Mouse (Mus musculus) gastrocnemius, adult 2 months (tissue): ENCODE results near the gene Tnks2. TPM values are rescaled to one million over a fixed set of nuclear protein-coding genes. Genes with fewer than 3 reads are reported as not detected.

Experiments
- DNase-seq: peaks from one replicate; pipeline ENCODE4 v3.0.0; 2022
- H3K27ac ChIP-seq: fragments of 200-600 bp; 2 replicates; pipeline ENCODE4 v1.8.1; 2022; ENCODE audit warnings: mild to moderate bottlenecking
- H3K4me3 ChIP-seq: fragments of 200-600 bp; 2 replicates; pipeline ENCODE4 v1.8.1; 2022; ENCODE audit warnings: mild to moderate bottlenecking, moderate library complexity
- CTCF ChIP-seq: fragments of 200-600 bp; IDR thresholded peaks from 2 replicates; pipeline ENCODE4 v1.8.1; 2022; ENCODE audit warnings: antibody characterized with exemption, mild to moderate bottlenecking, moderate library complexity
- intact Hi-C: fragments of 180-260 bp; cut with DNase I; formaldehyde crosslinking; loops from one replicate; pipeline ENCODE4 v1.15.1; 2025
- total RNA-seq, 2 experiments: library from RNA; stranded (reverse); gene quantifications; 2 replicates each; pipeline ENCODE4 v1.2.3; 2021

Gene Tnks2
- total RNA-seq, 2 experiments from 2014 or later, result 106 to 127 TPM

DNA sequence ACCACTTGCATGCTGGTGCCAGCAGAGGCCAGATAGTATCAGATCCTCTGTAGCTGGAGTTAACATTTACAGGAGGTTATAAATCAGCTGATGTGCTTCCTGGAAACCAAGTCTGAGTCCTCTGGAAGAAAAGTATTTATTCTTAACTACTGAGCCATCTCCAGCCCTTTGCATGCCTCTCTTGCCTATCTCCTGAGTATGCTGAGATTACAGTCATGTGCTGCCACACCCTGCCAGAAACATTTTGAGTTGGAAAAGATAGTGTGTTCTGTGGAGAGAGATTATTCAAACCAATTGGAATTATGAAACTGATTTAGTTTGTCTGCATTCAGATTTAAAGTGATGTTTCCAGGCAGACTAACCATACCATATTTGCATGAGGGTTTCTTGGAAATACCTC, 43.3 kb downstream of the Tnks2 start:
- no peak for DNase-seq
- intact Hi-C loops, result no loop called here
- no peak for TF ChIP-seq CTCF
- Histone ChIP-seq H3K27ac (no peak overlapping the region), H3K4me3 (no peak overlapping the region)

GRCm38 (mm10) chr19:36878743-36879495, 44.9 kb downstream of the Tnks2 start:
- intact Hi-C loops, result no loop called here

GRCm38 (mm10) chr19:36883119-36883518, 49.1 kb downstream of the Tnks2 start:
- H3K27ac ChIP-seq, result no peak overlapping the region
- peak; percentile 32 for DNase-seq
- intact Hi-C loops, result loop anchor here (5.0 kb wide), 1 partner anchor 36 kb away; no protein-coding TSS in a partner anchor
- H3K4me3 ChIP-seq, result no peak overlapping the region
- peak; percentile 57 for TF ChIP-seq CTCF

More at GRCm38 (mm10) chr19:36878743-36879495, 44.9 kb downstream of the Tnks2 start:
- H3K27ac ChIP-seq, result no peak overlapping the region
- no peak for TF ChIP-seq CTCF
- no peak for DNase-seq
- no peak overlapping the region for H3K4me3 ChIP-seq

DNA sequence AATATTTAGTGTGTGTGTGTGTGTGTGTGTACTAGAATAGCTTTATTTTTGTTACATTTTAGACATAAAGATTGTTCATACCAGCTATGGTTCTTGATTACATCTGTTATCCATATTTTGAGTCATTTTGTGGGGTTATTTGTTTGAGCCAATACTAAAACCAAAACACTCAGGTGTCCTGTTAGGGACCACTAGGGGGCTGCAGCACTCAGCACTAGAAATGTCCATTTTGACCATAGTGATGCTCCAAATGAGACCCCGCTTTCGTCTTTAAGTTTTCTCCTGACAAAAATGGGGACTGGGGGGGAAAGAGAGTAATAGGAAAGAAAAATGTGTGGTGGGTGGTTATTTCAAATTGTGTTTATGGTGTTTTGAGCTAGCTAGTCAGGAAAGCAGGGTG, 52.3 kb downstream of the Tnks2 start:
- intact Hi-C loops, result no loop called here
- Histone ChIP-seq H3K27ac (no peak overlapping the region), H3K4me3 (no peak overlapping the region)
- TF ChIP-seq CTCF, result peak; percentile 49
- no peak for DNase-seq

DNA sequence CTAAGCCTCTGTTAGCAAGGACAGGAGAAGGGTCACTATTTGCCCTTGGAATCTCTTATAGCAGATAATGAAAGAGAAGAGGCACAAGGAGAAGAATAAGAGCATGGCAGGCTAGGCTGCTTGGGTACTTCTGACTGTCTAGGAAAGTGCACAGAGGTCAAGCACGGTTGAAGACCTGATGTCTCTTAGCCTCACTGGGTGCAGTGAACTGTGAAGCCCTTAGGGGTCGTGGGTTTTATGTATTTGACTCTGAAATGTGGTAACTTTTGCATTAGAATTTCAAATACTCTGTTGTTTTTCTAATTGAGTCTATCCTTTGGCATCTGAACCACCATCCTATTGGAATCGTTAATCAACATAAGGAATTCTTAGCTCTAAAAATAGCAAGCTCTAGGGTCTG, 53.7 kb downstream of the Tnks2 start:
- intact Hi-C loops, result no loop called here
- H3K27ac ChIP-seq, result no peak overlapping the region
- no peak for DNase-seq
- no peak for TF ChIP-seq CTCF
- H3K4me3 ChIP-seq, result no peak overlapping the region

- DNase-seq, result peak; percentile 42
- Histone ChIP-seq H3K4me3 (no peak overlapping the region), H3K27ac (peak overlapping the region; percentile 46)
- no peak for TF ChIP-seq CTCF
- intact Hi-C loops, result loop anchor here (5.0 kb wide), 1 partner anchor 54 kb away; no protein-coding TSS in a partner anchor
These were observed 57.7 kb downstream of the Tnks2 start for GRCm38 (mm10) chr19:36891746-36892145.

DNA sequence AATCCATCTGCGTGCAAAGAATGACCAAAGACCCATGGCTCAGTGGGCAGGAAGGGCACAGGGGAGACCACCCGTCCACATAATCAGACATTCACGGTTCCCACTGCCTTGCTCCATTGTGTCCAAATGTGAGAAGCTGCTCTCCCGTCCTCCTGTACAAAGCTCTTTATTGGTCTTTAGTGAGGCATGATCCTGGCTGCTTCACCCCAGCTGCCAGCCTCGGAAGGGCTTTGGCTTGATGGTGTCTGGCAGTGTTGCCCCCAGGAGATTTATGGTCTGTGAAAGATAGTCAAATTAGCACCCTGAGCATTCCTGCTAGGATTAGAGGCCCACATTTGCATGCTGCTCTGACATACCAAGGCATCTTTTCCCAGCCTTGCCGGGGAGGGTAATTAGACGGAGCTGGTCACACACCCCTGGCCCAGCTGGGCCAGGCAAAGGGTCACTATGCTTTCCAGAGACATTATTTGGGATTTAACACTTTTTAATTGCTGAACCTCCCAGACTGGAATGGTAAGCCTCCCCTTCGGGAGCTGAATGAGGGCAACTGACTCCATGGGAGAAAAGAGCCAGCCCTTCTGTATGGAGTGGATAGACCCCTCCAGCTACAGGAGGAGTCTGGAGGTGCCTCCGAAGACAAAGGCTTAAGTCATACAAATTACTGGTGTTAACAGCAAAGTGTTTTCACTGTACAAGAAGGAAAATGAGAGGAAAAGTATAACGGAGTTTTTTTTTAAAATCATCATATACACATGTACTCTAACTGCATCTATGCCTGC, 62.9 kb downstream of the Tnks2 start:
- no peak overlapping the region for H3K4me3 ChIP-seq
- intact Hi-C loops, result loop anchor here (1.0 kb wide), 1 partner anchor 25 kb away; no protein-coding TSS in a partner anchor
- DNase-seq, result no peak
- H3K27ac ChIP-seq, result no peak overlapping the region
- no peak for TF ChIP-seq CTCF

DNA sequence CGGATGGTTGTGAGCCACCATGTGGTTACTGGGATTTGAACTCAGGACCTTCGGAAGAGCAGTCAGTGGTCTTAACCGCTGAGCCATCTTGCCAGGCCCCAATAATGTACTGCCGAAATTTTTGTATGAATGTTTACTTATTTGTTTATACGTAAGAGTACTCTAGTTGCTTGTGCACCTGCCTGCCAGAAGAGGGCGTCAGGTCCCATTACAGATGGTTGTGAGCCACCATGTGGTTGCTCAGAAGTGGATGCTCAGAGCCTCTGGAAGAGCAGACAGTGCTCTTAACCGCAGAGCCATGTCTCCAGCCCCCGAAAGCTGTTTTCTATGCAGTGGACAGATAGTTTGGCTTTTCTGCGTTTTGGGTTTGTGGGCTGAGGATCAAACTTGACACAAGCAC, 63.7 kb downstream of the Tnks2 start:
- DNase-seq, result no peak
- intact Hi-C loops, result loop anchor here (1.0 kb wide), 1 partner anchor 25 kb away; no protein-coding TSS in a partner anchor
- Histone ChIP-seq H3K4me3 (no peak overlapping the region), H3K27ac (no peak overlapping the region)
- TF ChIP-seq CTCF, result peak; percentile 64

DNA sequence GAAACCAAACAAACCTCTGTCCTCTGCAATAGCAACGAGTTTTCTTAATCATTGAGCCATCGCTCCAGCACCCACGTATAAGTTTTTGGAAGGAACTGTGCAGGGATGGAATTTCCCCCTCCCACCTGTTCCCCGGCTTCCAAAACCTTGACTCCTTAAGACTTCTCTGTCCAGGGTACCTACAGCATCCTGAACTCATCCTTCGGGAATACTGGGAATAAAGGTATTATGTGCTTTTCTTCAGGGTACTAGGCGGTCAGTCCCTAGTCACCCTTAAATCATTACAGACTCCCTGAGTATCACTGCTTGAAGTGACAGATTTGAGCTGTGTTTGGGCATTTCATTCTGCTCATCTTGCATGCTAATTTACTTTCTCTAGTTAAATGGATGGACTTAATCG, 69.3 kb downstream of the Tnks2 start:
- no peak overlapping the region for H3K4me3 ChIP-seq
- no peak for DNase-seq
- H3K27ac ChIP-seq, result no peak overlapping the region
- no peak for TF ChIP-seq CTCF
- intact Hi-C loops, result no loop called here

DNA sequence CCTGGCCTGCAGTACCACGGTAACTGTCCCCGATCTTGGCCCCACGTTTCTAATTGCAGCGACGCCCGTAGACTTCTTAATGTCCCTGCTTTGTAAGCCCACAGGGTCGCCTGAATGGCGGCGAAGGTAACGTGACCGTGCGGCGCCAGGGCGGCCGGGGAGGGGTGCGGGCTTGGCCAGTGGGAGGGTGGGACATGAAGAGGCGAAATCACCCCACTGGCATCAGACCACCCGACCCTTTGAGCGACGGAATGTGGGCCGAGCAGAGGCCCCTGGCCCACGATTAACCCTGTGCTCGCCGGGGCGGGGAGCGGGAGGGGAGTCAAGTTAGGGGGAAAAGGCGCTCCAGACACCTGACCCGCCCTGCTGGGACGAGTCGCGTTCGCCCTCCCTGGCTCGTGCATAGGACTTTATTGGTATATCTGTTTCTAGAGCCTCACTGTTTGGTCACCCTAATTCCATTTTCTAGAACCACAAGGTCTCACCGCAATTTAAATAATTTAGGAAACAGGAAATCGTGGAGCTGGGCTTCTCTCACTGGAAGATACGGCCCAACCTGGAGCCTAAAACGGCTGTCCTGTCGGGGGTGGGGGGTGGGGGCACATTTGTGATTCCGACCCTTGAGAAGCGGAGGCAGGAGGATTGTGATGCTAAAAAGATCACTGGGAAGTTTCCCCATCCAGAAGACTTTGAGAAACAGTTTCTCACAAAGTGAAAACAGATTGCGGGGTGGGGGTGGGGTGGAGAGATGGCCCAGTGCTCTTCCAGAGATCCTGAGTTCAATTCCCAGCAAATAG, 70.4 kb downstream of the Tnks2 start:
- intact Hi-C loops, result no loop called here
- no peak for TF ChIP-seq CTCF
- H3K4me3 ChIP-seq, result peak overlapping the region; percentile 78
- DNase-seq, result peak; percentile 56
- peak overlapping the region; percentile 71 for H3K27ac ChIP-seq

DNA sequence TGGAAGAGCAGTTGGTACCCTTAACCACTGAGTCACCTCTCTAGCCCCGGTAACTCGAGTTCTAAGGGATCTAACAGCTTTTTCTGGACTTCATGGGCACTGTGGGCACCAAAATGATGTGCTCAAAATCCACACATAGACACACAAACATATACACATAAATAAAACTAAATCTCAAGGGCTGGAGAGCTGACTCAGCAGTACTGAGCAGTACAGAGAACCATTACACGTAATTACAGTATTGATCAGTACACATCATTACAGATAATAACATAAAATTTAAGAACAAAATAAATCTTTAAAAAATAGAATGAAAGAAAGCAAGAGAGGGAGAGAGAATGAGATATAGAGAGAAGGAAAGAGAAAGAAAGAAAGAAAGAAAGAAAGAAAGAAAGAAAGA, 75.1 kb downstream of the Tnks2 start:
- Histone ChIP-seq H3K4me3 (no peak overlapping the region), H3K27ac (no peak overlapping the region)
- TF ChIP-seq CTCF, result no peak
- no peak for DNase-seq
- intact Hi-C loops, result no loop called here

DNA sequence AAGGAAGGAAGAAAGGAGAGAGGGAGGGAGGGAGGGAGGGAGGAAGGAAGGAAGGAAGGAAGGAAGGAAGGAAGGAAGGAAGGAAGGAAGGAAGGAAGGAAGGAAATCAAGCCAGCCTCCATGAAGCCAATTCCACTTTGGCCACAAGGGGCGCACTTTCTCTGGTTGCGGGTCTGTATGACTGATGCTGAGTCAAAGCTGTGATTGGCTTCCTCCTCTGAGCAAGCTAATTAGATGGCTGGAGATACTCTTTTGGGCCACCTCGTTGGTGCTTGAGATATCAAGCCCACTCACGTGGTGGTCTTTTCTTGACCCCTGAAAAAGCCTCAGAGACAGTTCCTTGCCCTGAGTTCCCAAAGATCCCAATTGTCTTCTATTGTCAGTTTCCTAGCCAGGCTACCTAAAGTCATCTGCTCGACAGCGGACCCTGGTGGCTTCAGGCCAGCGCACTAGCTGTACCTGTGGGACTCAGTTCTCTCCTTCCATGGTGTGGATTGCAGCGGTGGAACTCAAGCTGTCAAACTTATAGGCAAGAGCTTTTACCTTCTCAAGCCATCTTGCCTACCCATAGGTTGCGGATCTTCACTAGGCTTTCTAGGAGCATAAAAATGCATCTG, 75.8 kb downstream of the Tnks2 start:
- no peak overlapping the region for H3K4me3 ChIP-seq
- TF ChIP-seq CTCF, result peak; percentile 63
- intact Hi-C loops, result no loop called here
- peak; percentile 71 for DNase-seq
- H3K27ac ChIP-seq, result no peak overlapping the region
